Mouse (Mus musculus) thymus, postnatal 0 days (tissue): ENCODE data around the gene Drosha. TPM values are rescaled to one million over a fixed set of nuclear protein-coding genes. Genes with fewer than 3 reads are reported as not detected.
"Not testable (repeated sequence)": the region's sequence is repeated elsewhere in the genome, so short reads cannot be mapped to it uniquely, and the experiment has no call there.

ENCODE experiments used
- DNase-seq: peaks from one replicate; pipeline ENCODE4 v3.0.0-alpha.2; 2015; ENCODE audit warnings: low spot score
- polyA plus RNA-seq: library from polyadenylated mRNA; unstranded; fragments of >200 nt; fragmentation: Nextera tagmentation; extraction: Ambion mirVana; gene quantifications from 2 replicates; pipeline ENCODE4 v1.2.1, GENCODE M21; 2015

The Drosha gene
- polyA plus RNA-seq, result 15.4 and 18.8 TPM in 2 replicates

- peak; percentile 98 for DNase-seq
These were observed at the start of gene Drosha, which contains the start of gene 6030458C11Rik for GRCm38 (mm10) chr15:12824197-12824952. TSS of gene Drosha (plus strand) at chr15:12824815. TSS of gene 6030458C11Rik (minus strand) at chr15:12824649.

- no peak for DNase-seq
These were observed 43.3 kb upstream of the Drosha start for GRCm38 (mm10) chr15:12781296-12781695.

DNA sequence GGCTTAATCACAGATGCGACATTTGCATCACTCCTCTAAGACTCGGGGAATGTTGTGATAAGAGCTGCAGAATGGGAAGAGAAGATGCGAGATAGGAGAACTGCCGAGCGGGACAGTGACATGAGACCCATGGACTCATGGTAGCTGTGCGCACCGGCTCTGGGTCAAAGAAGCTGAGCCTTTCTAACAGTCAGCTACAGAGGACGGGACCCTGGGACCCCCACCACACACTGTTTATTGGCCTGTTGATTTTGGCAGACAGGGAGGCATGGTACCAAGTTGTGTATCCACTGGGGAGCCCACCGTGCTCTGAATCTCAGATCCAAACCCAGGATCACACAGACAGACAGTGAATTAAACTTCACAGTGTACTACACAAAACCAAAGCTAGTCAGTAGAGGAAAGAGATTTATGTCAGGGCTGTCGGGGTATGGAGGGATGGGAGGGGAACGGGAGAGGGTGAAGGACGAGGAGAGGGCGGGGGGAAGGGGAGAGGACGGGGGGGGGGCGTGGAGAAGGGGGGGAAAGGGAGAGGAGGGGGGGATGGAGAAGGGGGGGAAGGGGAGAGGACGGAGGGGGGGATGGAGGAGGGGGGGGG, 42.8 kb upstream of the Drosha start:
- DNase-seq, result no peak

GRCm38 (mm10) chr15:12788536-12788935, 36.1 kb upstream of the Drosha start:
- no peak for DNase-seq

DNA sequence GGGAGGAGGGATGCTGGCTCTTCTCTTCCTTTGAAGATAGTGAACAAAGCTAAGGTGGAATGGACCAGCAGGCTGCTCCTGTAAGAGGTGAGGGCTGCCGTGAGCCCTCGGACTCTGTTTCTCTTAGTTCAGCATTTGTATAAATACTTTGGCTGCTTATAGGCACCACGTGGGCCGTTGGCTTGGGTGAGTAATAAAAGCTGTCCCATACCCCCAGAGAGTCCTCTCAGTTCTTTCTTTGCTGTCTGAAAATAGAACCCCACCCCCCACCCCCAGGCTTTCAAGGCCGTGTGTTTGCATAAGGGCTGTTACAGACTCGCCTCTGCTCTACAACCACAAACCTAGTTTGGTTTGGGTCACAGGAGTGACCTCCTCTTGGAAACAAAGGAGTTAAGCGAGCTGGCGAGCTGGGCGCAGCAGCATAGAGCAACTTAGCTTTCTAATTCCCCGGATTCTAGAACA, 35.2 kb upstream of the Drosha start:
- DNase-seq, result no peak

GRCm38 (mm10) chr15:12794311-12794710, 30.3 kb upstream of the Drosha start:
- DNase-seq, result no peak

GRCm38 (mm10) chr15:12795457-12795894, 29.1 kb upstream of the Drosha start:
- peak; percentile 87 for DNase-seq

DNA sequence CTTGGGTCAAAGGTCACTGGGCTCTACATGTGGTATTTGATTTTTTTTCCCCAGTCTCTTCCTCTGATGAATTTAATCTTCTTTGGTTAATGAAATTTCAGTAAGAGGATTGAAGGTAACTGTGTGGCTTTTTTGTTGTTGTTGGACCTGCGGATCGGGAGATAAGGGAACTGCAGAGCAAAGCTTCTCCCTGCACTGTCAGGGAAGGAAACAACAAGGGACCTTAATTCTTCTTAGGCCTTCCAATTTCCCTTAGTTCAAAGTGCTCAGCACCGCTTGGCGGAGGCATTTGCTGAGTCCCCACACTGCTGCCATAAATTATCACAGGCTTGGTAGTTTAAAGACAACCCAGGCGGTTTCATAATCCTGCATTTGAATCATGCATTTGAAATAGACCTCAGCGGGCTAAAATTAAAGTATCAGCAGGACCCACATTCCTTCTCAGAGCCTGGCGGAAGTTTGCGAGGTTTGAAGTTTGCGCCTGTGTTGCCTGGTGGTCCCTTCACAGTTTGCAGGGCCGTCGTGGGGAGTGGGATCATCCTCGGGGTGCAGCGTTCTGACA, 28.6 kb upstream of the Drosha start:
- DNase-seq, result no peak

DNA sequence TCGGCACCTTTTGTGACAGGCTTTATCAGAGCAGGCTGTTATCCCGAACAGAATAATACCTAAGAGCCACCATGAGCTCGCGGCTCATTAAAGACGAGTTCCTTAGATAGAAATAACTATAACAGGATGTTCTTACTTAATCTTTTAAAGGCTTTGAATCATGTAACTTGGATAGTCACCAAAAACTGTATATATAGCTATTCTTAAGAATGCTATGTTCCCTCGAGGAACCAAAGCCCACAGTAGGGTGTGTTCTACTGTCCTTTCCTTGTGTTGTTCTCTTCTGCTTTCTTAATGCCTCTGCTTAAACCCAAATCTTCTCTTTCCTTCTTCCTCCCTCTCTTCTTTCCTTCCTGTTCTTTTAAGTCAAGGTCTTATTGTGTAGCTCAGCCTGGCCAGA, 26.6 kb upstream of the Drosha start:
- no peak for DNase-seq

GRCm38 (mm10) chr15:12800405-12801141, 24.0 kb upstream of the Drosha start:
- DNase-seq, result peak; percentile 4

GRCm38 (mm10) chr15:12801142-12801506, 23.5 kb upstream of the Drosha start:
- DNase-seq, result not testable (repeated sequence)

GRCm38 (mm10) chr15:12805071-12805470, 19.5 kb upstream of the Drosha start:
- DNase-seq, result no peak

GRCm38 (mm10) chr15:12807088-12807487, 17.5 kb upstream of the Drosha start:
- no peak for DNase-seq

DNA sequence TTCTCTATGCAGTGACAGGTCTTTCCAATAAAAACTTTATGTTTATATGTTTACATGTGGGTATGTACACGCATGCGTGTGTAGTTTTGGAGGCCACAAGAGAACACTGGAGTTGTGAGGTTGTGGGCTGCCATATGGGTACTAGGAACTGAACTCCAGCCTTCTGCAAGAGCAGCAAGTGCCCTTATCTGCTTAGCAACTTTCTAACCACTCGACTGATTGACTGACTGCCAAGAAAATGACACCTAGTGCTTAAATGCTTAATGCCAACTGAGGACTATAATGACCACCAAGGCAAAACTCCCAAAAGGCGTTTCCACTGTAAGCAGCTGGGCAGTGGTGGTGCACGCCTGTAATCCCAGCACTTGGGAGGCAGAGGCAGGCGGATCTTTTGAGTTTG, 15.3 kb upstream of the Drosha start:
- DNase-seq, result no peak

GRCm38 (mm10) chr15:12812646-12813045, 12.0 kb upstream of the Drosha start:
- DNase-seq, result no peak

DNA sequence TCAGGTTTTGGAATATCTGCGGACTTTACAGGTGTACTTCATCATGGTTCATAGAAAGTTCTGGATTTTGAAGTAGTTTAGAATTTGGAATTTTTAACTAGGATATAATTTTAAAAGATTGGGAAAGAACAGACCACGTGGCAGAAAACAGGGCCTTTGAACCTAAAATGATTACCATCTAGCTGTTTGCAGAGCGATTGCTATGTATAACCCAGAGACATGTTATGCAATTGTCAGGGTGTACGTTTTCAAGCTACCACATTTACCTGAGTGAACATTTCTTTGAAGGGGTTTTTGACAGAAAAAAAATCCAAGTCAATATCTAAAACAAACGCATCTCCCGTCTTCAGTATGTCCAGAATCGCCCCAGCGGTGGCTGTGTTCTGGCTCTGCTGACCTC, 7.0 kb upstream of the Drosha start:
- no peak for DNase-seq

- no peak for DNase-seq
These were observed 1.9 kb upstream of the Drosha start for GRCm38 (mm10) chr15:12822416-12823395.

- DNase-seq, result no peak
These were observed 1.0 kb upstream of the Drosha start for GRCm38 (mm10) chr15:12823455-12824119.

DNA sequence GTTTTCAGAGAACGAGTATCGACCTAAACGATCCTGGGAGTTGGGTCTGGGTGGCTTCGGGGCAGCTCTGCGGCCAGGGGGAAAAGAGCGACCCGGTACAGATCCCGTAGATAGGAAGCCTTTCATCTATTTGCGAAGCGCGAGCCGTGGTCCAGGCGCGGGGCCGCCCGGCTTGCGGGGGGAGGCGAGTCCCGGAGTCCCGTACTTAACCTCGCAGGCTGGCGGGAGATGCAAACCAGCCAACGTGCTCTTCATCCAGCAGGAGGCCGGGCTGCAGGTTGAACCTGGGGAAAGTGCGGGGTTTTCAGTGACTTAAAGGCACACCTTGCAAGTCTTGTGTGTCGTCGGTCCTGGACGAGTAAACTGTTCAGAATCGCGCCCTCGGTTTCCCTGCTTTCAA, 350 bp downstream of the Drosha start:
- peak; percentile 64 for DNase-seq

DNA sequence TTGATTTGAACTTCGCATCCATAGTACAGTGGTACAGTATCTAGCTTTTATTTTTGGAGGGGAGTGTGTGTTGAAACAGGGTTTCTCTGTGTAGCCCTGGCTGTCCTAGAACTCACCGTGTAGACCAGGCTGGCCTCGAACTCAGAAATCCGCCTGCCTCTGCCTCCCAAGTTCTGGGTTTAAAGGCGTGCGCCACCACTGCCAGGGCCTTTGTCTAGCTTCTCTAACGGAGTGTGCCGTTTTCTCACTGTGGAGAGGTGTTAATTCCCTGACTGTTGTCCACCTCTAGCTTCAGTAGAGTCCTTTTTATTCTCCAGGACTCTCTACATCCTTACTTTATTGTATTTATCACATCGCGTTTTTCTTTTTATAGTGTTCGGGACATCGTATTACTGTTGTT, 793 bp downstream of the Drosha start:
- no peak for DNase-seq
